Comparison of ENCODE assay signal across 15 mouse cellular contexts in genomic region chr13:36214056-36214455, GRCm38 (mm10).
"Had no signal": no experiment of that assay in that cellular context is flagged by ENCODE, and none has a peak within 500 bp of the region (broad histone marks: within the 10 kb centered on the region; RNA-seq: fewer than 3 reads in every experiment).

No protein-coding gene starts in this region.

- H3K36me3 ChIP-seq: limb, embryonic 12.5 days; limb, embryonic 15.5 days; stomach, embryonic 15.5 days had no signal

- H3K27ac ChIP-seq: kidney, postnatal 0 days; limb, embryonic 12.5 days; limb, embryonic 15.5 days; liver, embryonic 14.5 days; stomach, embryonic 15.5 days had no signal

- H3K4me1 ChIP-seq: limb, embryonic 12.5 days; limb, embryonic 15.5 days; stomach, embryonic 15.5 days had no signal

- H3K4me3 ChIP-seq: limb, embryonic 12.5 days; limb, embryonic 15.5 days; stomach, embryonic 15.5 days had no signal

- ATAC-seq: liver, postnatal 0 days; lung, postnatal 0 days had no signal

- H3K9ac ChIP-seq: limb, embryonic 12.5 days; limb, embryonic 15.5 days; liver, embryonic 14.5 days; liver, postnatal 0 days; lung, embryonic 14.5 days; stomach, embryonic 15.5 days had no signal

- H3K9me3 ChIP-seq: limb, embryonic 12.5 days; limb, embryonic 15.5 days; stomach, embryonic 15.5 days had no signal

- H3K27me3 ChIP-seq: limb, embryonic 12.5 days; limb, embryonic 15.5 days; stomach, embryonic 15.5 days had no signal

- DNase-seq: kidney, adult 2 months; kidney, postnatal 25 days; left cerebral cortex, postnatal 4 days; liver, postnatal 0 days; lung, embryonic 14.5 days; lung, postnatal 36 days; midbrain, embryonic 14.5 days; right cerebral cortex, postnatal 4 days; thymus, postnatal 36 days had no signal
